Mouse (Mus musculus): ENCODE data around the gene Rln1. TPM values are rescaled to one million over a fixed set of nuclear protein-coding genes. Genes with fewer than 3 reads are reported as not detected.

Rln1 gene
- polyA plus RNA-seq, 1 experiment from 2014 or later: not detected

- Histone ChIP-seq H3K4me2 (ENCODE audit: low read depth, low read length) (no peak overlapping the region), H3K27me3 (ENCODE audit: insufficient read depth, low read length) (no peaks in the 10 kb centered on the region), H3K9ac (replicated peaks) (no peak overlapping the region), H3K4me3 (ENCODE audit: low read depth, low read length) (no peak overlapping the region), H3K36me3 (replicated peaks; ENCODE audit: insufficient read depth, low read length) (peaks cover 64% of the 10 kb centered on the region), H3K4me1 (ENCODE audit: insufficient read depth) (no peaks in the 10 kb centered on the region), H3K9me3 (ENCODE audit: low read length) (no peaks in the 10 kb centered on the region), H3K27ac (ENCODE audit: low read depth) (no peak overlapping the region)
- no peak for ATAC-seq
- 63% methylated on average over 2 of the region's 2 CpGs for WGBS (ENCODE audit: insufficient replicate concordance)
- no peak for DNase-seq
- TF ChIP-seq EP300 (IDR thresholded peaks at IDR 0.05; ENCODE audit: low read depth) (no peak), CTCF (IDR thresholded peaks at IDR 0.05; ENCODE audit: low read depth) (no peak)
Observed at GRCm38 (mm10) chr19:29294756-29295155, 39.7 kb downstream of the Rln1 start.

GRCm38 (mm10) chr19:29292546-29292945 lies 41.9 kb downstream of the Rln1 start:
- Histone ChIP-seq H3K27ac (ENCODE audit: low read depth) (no peak overlapping the region), H3K9me3 (ENCODE audit: low read length) (no peaks in the 10 kb centered on the region), H3K4me3 (ENCODE audit: low read depth, low read length) (no peak overlapping the region), H3K9ac (replicated peaks) (no peak overlapping the region), H3K36me3 (replicated peaks; ENCODE audit: insufficient read depth, low read length) (peaks cover 54% of the 10 kb centered on the region), H3K4me2 (ENCODE audit: low read depth, low read length) (no peak overlapping the region), H3K4me1 (ENCODE audit: insufficient read depth) (no peaks in the 10 kb centered on the region), H3K27me3 (ENCODE audit: insufficient read depth, low read length) (no peaks in the 10 kb centered on the region)
- DNase-seq (no peak), ATAC-seq (no peak)
- WGBS (ENCODE audit: insufficient replicate concordance): 82% methylated on average over 4 of the region's 4 CpGs
- TF ChIP-seq CTCF (IDR thresholded peaks at IDR 0.05; ENCODE audit: low read depth) (no peak), EP300 (IDR thresholded peaks at IDR 0.05; ENCODE audit: low read depth) (no peak)

- no peak overlapping the region for H3K9ac ChIP-seq (replicated peaks)
- no peak for ATAC-seq
- H3K27ac ChIP-seq (ENCODE audit: low read depth): no peak overlapping the region
- no peak overlapping the region for H3K4me2 ChIP-seq (ENCODE audit: low read depth, low read length)
- no peaks in the 10 kb centered on the region for H3K9me3 ChIP-seq (ENCODE audit: low read length)
- DNase-seq: no peak
- no peaks in the 10 kb centered on the region for H3K4me1 ChIP-seq (ENCODE audit: insufficient read depth)
- H3K4me3 ChIP-seq (ENCODE audit: low read depth, low read length): no peak overlapping the region
- TF ChIP-seq EP300 (IDR thresholded peaks at IDR 0.05; ENCODE audit: low read depth) (no peak), CTCF (IDR thresholded peaks at IDR 0.05; ENCODE audit: low read depth) (no peak)
- peaks cover 57% of the 10 kb centered on the region for H3K36me3 ChIP-seq (replicated peaks; ENCODE audit: insufficient read depth, low read length)
- H3K27me3 ChIP-seq (ENCODE audit: insufficient read depth, low read length): no peaks in the 10 kb centered on the region
- WGBS (ENCODE audit: insufficient replicate concordance): 81% methylated on average over 14 of the region's 14 CpGs
Observed at GRCm38 (mm10) chr19:29291532-29291931, 42.9 kb downstream of the Rln1 start.

GRCm38 (mm10) chr19:29287863-29288262 lies 46.6 kb downstream of the Rln1 start:
- H3K4me1 ChIP-seq (ENCODE audit: insufficient read depth): no peaks in the 10 kb centered on the region
- H3K9me3 ChIP-seq (ENCODE audit: low read length): no peaks in the 10 kb centered on the region
- WGBS (ENCODE audit: insufficient replicate concordance): 82% methylated on average over 8 of the region's 8 CpGs
- no peak overlapping the region for H3K27ac ChIP-seq (ENCODE audit: low read depth)
- H3K36me3 ChIP-seq (replicated peaks; ENCODE audit: insufficient read depth, low read length): peaks cover 54% of the 10 kb centered on the region
- H3K27me3 ChIP-seq (ENCODE audit: insufficient read depth, low read length): no peaks in the 10 kb centered on the region
- H3K4me3 ChIP-seq (ENCODE audit: low read depth, low read length): no peak overlapping the region
- ATAC-seq (no peak), DNase-seq (no peak)
- no peak overlapping the region for H3K4me2 ChIP-seq (ENCODE audit: low read depth, low read length)
- TF ChIP-seq EP300 (IDR thresholded peaks at IDR 0.05; ENCODE audit: low read depth): no peak
- peak; percentile 13; the same call in 1 of the 2 replicates for TF ChIP-seq CTCF (IDR thresholded peaks at IDR 0.05; ENCODE audit: low read depth)
- no peak overlapping the region for H3K9ac ChIP-seq (replicated peaks)

- no peak for DNase-seq
- no peak overlapping the region for H3K9ac ChIP-seq (replicated peaks)
- no peaks in the 10 kb centered on the region for H3K27me3 ChIP-seq (ENCODE audit: insufficient read depth, low read length)
- no peaks in the 10 kb centered on the region for H3K4me1 ChIP-seq (ENCODE audit: insufficient read depth)
- no peak for TF ChIP-seq EP300 (IDR thresholded peaks at IDR 0.05; ENCODE audit: low read depth)
- TF ChIP-seq CTCF (IDR thresholded peaks at IDR 0.05; ENCODE audit: low read depth): no peak
- no peak overlapping the region for H3K4me3 ChIP-seq (ENCODE audit: low read depth, low read length)
- no peaks in the 10 kb centered on the region for H3K9me3 ChIP-seq (ENCODE audit: low read length)
- no peak for ATAC-seq
- H3K36me3 ChIP-seq (replicated peaks; ENCODE audit: insufficient read depth, low read length): peaks cover 39% of the 10 kb centered on the region
- H3K27ac ChIP-seq (ENCODE audit: low read depth): no peak overlapping the region
- 63% methylated on average over 7 of the region's 7 CpGs for WGBS (ENCODE audit: insufficient replicate concordance)
- no peak overlapping the region for H3K4me2 ChIP-seq (ENCODE audit: low read depth, low read length)
Observed at GRCm38 (mm10) chr19:29285451-29285869, 49.0 kb downstream of the Rln1 start.

Other genes starting within 250 kb of the Rln1 start
- 78.3 and 79.2 TPM in 2 replicates for gene Rcl1, start 233.3 kb downstream of the Rln1 start, polyA plus RNA-seq (2015; fragmentation: Nextera tagmentation; extraction: Ambion mirVana)
- 5.6 and 6.0 TPM in 2 replicates for gene Jak2, start 82.8 kb downstream of the Rln1 start, polyA plus RNA-seq (2015; fragmentation: Nextera tagmentation; extraction: Ambion mirVana)
- 1.2 TPM in 2 replicates for gene Insl6, start 9.3 kb downstream of the Rln1 start, polyA plus RNA-seq (2015; fragmentation: Nextera tagmentation; extraction: Ambion mirVana)
- 23.8 and 25.0 TPM in 2 replicates for gene Plgrkt, start 32.7 kb upstream of the Rln1 start, polyA plus RNA-seq (2015; fragmentation: Nextera tagmentation; extraction: Ambion mirVana)
- 0.76 and 1.2 TPM in 2 replicates for gene Cd274, start 32.8 kb upstream of the Rln1 start, polyA plus RNA-seq (2015; fragmentation: Nextera tagmentation; extraction: Ambion mirVana)
- gene Pdcd1lg2, start 76.2 kb upstream of the Rln1 start, polyA plus RNA-seq (2015; fragmentation: Nextera tagmentation; extraction: Ambion mirVana): not detected in 2 replicates
- 7.8 and 7.9 TPM in 2 replicates for gene Ric1, start 187.6 kb upstream of the Rln1 start, polyA plus RNA-seq (2015; fragmentation: Nextera tagmentation; extraction: Ambion mirVana)

Measured in liver, postnatal 0 days (tissue).